Mouse (Mus musculus) cerebellum, adult 8-10 months (tissue): ENCODE measurements around the gene Mrpl38.
"Not testable (repeated sequence)": the region's sequence is repeated elsewhere in the genome, so short reads cannot be mapped to it uniquely, and the experiment has no call there.

Experiments
- DNase-seq: peaks from one replicate; pipeline ENCODE4 v3.0.0; 2022

Gene Mrpl38

GRCm38 (mm10) chr11:116143468-116143867, 4.8 kb upstream of the Mrpl38 start:
- DNase-seq, result no peak

- DNase-seq, result no peak
Observed at GRCm38 (mm10) chr11:116142211-116142991, 3.7 kb upstream of the Mrpl38 start.

GRCm38 (mm10) chr11:116138096-116138467, 586 bp downstream of the Mrpl38 start:
- DNase-seq, result no peak

GRCm38 (mm10) chr11:116134171-116134570, 4.5 kb downstream of the Mrpl38 start:
- DNase-seq, result no peak

- no peak for DNase-seq
Observed at GRCm38 (mm10) chr11:116133497-116133896, 5.2 kb downstream of the Mrpl38 start.

GRCm38 (mm10) chr11:116132366-116133333, 6.0 kb downstream of the Mrpl38 start:
- DNase-seq, result peak; percentile 38

- peak; percentile 27 for DNase-seq
Observed at GRCm38 (mm10) chr11:116131349-116132170, 7.1 kb downstream of the Mrpl38 start.

GRCm38 (mm10) chr11:116130488-116131205, 8.0 kb downstream of the Mrpl38 start, which contains the start of gene Trim65:
Gene Trim65 (minus strand): TSS chr11:116131128.
- peak; percentile 79 for DNase-seq

- no peak for DNase-seq
Observed at GRCm38 (mm10) chr11:116129993-116130487, 8.6 kb downstream of the Mrpl38 start.

- no peak for DNase-seq
Observed at GRCm38 (mm10) chr11:116129091-116129790, 9.4 kb downstream of the Mrpl38 start.

GRCm38 (mm10) chr11:116127986-116128385, 10.7 kb downstream of the Mrpl38 start:
- DNase-seq, result no peak

GRCm38 (mm10) chr11:116127156-116127980, 11.3 kb downstream of the Mrpl38 start, which contains the start of gene Trim47:
Gene Trim47 (minus strand): TSS chr11:116127210.
- no peak for DNase-seq

- no peak for DNase-seq
Observed at GRCm38 (mm10) chr11:116126261-116126660, 12.4 kb downstream of the Mrpl38 start.

- not testable (repeated sequence) for DNase-seq
Observed at GRCm38 (mm10) chr11:116121731-116122245, 16.9 kb downstream of the Mrpl38 start.

GRCm38 (mm10) chr11:116117819-116118218, 20.8 kb downstream of the Mrpl38 start:
- DNase-seq, result no peak

GRCm38 (mm10) chr11:116117241-116117640, 21.4 kb downstream of the Mrpl38 start:
- DNase-seq, result no peak

- no peak for DNase-seq
Observed at GRCm38 (mm10) chr11:116111611-116112203, 27.0 kb downstream of the Mrpl38 start.

- no peak for DNase-seq
Observed at GRCm38 (mm10) chr11:116111067-116111466, 27.6 kb downstream of the Mrpl38 start.

- no peak for DNase-seq
Observed at GRCm38 (mm10) chr11:116110540-116110939, 28.1 kb downstream of the Mrpl38 start.
